Mouse (Mus musculus): ENCODE results near the gene Chrnb4.

Gene Chrnb4

DNA sequence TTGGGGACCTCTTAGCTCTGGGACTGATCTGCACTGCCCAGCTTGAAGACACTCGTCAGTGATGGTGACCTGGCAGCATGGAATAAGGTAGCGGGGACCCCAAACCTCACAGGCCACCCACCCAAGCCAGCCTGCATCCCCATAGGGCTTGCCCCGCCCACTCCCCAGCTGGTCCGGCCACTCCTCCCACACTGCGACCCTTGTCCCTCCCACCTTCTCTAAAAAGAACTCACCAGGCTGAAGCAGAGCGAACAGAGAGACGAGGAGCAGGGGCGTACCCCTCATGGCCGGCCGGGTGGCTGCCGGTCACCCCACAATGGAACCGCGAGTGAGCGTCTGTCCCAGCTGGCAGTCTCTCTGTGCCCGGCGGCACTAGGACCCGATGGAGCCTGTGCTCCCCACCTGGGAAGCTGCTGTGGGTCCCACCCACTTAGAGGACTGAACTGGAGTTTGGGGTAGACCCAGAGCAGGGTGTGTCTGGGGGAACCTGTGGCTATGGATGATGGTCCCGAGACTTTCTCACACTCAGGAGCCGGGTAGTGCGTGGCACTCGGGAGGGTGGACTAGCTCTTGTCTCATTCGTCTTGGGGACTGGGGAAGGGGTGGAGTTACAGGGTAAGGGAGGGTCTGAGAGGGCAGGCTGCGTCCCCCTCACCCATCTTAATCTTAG lies at the start of gene Chrnb4:
TSS of gene Chrnb4 (minus strand) at position 569 of the 670 bp plus-strand sequence.
- no peak for DNase-seq

DNA sequence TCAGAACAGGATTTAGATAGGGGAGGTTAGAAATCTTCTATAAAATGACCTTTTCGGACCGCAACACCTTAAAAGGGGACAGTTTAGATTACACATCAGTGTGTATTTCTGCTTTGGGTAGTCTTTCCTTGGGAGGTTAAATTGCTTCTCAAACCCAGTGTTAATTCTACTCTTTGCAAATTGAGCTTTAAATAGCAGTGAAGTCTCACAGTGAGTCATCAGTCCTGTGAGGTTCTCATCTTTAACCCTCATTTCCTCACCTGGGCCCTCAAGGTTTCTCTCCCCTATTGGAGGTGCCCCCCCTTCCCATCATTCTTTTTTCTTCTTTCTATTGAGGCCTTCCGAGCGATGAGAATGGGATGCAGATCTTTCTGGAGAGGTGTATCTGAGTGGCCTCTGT lies 48.3 kb upstream of the Chrnb4 start:
- no peak for DNase-seq

DNA sequence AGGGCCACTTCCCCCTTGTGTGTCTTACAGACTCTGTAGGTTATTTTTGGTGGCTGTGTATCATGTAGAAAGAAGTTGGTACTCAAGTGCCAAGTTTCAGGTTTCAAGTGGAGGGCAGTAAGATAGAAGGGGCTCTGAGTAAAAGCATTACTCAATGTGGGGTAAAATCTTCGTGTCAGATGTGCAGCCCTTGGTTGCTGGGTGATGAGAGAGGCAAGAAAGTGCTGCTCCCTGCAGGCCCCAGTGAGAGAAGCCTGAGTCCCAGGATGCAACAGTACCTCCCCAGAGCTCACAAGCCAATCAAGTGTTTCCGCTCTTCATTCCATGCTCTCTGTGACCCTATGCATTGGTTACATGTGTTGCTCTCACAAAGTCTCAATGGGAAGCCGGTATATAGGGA lies 47.5 kb upstream of the Chrnb4 start:
- no peak for DNase-seq

DNA sequence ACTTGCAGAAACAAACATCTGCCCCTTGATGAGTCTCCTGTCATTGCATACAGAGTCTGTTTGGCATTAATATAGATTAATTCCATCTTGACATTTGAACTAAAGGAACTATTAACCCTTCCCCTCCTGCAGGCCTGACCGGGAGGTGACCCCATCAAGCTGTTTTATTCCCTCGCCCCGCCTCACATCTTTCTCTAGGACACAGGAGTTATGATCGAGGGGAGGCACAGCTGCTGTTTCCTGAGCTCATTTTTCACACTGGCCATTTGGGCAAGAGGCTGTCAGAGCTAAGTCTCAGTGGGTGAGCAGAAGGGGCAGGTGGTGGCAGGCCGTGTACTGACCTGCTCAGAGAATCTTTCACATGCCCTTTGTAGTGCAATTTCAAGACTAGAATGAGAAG lies 41.6 kb upstream of the Chrnb4 start:
- no peak for DNase-seq

DNA sequence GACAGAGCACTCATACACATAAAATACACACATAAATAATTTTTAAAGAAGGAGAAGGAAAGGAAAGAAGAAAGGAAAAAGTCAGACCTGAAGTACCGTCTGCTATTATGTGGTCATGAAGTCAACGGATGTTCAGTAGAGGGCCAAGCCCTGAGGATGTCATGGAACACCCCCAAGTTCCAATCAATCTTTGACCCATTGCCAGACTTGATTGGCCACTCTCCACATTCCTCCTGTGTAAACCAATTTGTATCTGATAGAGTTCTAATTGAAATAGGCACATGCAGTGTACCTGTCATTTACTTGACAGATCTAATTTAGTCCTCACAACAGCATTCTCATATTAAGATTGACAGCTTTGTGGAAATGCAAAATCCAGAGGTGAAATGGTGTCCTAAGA lies 40.6 kb upstream of the Chrnb4 start:
- no peak for DNase-seq

DNA sequence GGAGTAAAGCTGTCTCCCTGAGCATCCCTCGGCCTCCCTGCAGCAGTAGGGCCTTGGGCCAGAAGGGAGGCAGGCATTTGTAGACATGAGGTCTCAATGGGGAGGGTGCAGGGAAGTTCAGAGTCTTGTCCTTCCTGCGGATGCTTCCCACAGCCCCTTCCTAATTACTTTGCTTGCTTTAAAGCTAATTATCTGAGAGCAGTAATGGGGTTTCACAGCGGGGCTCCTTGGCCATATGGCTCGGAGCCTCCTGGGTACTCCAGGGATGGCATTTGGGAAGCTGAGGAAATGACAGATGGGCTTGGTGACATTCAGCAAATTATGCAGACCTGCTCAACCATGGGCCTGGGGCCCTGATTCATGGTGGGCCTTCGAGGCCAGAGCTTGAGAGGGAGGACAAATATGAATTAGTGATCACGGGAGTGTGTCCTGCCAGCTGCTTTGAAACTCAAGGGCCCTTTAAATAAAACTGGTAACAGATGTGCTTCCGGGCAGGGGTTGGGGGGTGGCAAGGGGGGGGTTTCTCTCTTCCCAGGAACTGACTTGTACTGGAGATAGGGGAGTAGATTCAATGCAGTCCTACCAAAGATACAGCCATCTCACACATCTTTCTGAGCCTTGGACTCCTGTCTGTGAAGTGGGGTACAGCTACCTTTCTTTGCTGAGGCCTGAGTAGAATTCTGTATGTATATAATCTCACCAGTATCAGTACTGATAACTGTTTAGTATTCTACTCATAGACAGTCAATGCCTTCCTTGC lies 34.8 kb upstream of the Chrnb4 start:
- no peak for DNase-seq

DNA sequence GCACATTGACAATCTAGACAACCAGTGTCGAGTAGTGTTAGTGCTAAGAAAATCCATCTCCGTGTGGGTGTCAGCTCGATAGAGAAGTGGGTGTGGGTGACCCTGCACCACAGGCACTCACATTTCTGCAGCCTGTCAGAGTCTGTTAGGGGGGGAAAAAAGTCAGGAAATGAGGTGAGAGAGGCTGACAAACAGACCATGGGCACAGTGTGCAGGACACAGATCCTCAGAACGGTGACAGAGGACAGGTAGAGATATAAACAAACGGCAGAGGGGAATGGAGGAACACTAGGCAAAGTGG lies 19.3 kb upstream of the Chrnb4 start:
- DNase-seq: no peak

DNA sequence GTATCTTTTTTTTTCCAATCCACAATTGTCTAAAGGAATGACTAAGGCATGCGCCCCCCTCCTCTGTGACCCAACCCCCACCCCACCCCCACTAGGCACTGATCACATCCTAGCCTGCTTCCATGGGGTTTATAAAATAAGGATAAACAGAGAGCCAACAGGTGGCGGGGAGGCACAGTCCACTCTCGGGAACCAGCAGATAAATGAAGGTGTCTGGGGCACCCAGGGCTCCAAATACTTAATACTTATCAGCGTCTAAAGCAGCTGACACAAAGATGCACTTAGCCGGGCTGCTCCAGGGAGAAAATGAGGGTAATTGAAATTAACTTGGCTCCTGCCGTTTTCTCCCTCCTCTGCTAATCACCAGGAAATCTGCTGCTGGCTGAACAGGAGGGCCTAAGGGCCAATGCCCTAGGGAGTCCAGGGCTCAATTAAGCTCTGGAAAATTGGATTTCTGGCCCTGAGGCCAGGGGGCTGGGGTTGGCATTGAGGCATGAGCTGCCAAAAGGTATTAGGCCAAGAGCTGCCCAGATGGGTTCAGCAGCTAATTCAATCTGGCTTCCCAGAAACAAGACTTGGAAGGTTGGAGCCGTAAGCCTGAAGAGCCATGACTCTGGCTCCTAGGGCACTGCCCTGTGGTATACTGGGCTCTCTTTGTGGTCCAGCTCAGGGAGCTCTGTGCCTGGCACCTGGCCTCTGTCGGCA lies 18.8 kb upstream of the Chrnb4 start:
- DNase-seq: no peak

DNA sequence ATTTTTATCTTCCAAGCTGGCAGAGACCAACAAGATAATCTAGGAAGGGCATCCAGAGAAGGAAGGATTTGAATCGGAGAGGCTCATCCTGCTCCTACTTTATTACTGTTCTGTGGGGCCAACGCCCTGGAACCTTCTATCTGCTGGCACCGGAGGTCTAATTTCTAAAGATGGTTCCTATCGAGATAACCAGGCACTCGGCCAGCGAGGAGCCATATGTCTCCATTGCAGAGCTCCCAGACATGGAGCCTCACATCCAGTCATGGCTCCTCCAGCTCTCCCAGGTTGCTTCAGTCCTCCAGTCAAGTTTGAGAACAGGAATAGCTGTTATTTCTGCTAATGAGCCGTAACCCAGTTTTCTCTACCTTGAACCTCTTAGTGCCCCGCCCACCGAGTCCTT lies 16.7 kb upstream of the Chrnb4 start:
- DNase-seq: no peak

DNA sequence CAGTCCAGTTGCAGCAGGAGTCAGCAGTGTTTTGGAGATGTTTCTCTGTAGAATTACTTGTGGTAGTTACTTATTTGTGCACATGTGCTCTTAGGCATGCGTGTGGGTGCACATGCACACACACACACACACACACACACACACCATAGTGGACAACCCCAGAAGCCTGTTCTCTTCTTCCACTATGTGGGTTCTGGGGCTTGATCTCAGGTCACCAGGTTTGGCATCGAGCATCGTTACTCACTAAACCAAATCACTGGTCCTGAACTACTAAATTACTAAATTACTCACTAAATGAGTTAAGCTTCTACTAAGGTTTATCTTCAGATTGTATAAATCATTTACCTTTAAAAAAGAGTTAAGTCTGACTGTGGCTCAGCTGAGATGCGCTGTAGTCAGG lies 9.5 kb upstream of the Chrnb4 start:
- DNase-seq: no peak

DNA sequence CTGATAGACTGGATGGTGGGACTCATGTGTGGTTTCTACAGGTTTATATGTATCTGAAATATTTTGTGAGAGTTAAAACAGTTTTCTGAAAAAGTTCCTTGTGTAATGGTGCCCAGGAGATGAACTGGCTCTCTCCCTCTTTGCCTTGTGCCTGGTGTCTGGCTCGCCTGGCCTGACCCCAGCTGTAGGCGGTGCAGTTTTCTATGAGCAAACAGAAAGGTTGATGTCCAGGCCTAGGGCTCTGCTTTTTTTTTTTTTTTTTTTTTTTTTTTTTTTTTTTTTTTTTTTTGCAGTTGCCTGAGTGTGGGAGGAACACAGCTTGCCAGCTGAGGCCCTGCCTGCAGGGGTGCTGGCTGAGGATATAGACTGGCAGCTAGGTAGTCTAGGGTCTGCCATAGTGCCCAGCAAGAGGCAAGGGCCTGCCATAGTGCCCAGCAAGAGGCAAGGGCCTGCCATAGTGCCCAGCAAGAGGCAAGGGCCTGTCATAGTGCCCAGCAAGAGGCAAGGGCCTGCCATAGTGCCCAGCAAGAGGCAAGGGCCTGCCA lies 6.9 kb upstream of the Chrnb4 start:
- no peak for DNase-seq

DNA sequence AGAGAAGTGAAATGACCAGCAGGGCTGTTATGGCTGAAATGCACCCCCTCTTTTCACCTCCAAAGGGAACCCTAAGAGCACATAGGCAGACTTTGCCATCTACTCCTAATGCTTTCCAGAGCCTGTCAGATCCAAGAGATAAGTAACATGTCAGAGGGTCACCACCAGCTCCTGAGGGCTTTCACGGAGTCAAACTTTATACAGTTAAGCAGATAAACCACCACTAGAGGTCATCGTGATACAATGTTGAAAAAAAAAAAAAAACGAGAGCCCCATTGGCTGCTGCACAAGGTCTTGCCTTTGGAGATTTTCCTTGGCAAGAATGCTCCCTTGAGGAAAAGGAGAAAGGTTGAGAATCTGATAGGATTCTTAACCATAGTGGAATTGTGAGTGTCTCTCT lies 1.8 kb downstream of the Chrnb4 start:
- DNase-seq: no peak

DNA sequence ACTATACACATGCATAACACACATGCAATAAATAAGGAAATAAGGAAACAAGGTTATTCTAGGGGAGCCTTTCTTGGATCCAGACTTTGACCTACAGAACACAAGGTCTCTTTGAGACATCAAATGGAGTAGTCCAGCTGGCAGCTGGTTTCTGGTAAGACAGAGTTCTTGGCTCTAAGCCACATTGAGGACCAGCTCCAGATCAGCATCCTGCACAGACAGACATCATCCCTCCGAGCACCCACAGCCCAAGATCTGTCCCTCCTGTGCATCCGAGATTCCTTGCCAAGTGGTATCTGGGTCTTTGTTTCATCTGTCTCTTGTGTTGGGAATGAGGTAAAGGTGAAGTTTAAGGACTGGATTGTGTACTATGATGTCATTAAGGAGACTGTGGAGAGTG lies 3.6 kb downstream of the Chrnb4 start:
- DNase-seq: no peak

DNA sequence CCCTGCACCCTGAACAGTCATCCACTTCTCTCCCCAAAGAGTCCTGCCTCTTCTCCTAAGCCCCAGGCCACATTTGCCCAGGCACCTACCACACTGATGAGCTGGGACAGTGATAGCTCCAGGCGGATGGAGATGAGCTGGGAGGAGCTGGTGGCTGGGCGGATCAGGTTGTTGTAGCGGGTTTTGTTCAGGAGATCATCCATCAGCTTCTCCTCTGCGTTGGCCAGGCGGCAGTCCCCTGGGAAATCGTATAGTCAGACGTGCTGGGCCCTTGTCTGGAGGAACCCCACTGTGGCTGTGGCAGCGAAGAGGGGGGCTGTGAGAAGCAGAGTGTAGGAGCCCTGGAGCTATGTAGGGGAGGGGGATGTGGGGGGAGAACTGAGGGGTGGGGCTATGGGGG lies 4.9 kb downstream of the Chrnb4 start:
- no peak for DNase-seq

DNA sequence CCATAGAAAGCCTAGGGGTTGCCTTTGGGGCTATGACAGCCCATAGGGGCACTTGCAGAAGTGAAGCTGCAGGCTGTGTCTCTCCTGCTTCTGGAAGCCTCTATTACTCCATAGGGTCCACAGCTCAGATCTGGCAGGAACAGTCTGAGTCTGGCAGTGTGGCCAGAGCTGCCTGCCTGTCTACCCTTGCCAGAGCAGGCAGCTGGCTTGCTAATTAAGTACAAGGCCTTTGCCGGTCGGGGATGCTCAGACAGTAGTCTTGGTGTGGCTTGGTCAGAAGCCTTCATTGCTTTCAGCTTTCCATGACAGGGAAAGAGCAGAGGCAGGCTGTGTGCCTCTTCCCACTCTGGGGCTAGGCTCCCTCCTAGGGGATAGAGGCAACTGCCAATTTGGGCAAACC lies 7.2 kb downstream of the Chrnb4 start:
- no peak for DNase-seq

DNA sequence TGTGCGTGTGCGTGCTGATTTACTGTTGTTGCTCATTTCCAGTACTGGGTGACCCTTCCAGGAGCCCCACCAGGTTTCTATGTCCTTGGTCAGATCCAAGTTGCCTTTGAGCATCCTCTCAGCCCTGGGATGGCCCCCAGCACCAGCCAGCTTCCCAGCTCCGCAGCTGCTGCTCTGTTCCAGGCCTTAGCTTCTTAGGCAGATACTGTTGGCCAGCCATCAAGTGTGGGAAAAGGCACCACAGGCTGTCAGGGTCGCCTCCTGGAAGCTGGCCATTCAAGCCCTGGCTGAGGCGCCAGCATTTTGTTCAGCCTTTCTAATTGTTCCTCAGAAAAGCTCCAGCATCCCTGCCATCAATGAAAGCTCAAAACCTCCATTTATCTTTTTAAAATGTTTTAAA lies 8.6 kb downstream of the Chrnb4 start:
- DNase-seq: no peak

DNA sequence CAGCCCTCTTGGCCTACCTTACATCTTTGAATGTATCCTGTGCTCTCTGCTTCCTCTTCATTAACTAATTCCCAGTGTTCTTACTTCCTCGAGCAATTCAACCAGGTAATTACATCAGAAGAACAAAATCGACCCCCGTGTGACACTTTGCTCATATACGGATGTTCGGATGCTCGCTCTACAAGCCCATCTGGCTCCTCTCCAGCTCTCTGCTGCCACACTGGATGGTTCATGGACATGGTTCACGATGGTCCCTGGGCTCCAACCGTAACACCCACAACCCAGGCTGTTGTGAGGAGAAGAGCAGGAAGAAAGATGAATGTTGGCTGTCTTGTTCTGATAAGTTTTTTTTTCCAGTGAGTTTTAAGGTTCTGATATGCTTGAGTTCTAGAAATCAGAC lies 9.6 kb downstream of the Chrnb4 start:
- DNase-seq: no peak

DNA sequence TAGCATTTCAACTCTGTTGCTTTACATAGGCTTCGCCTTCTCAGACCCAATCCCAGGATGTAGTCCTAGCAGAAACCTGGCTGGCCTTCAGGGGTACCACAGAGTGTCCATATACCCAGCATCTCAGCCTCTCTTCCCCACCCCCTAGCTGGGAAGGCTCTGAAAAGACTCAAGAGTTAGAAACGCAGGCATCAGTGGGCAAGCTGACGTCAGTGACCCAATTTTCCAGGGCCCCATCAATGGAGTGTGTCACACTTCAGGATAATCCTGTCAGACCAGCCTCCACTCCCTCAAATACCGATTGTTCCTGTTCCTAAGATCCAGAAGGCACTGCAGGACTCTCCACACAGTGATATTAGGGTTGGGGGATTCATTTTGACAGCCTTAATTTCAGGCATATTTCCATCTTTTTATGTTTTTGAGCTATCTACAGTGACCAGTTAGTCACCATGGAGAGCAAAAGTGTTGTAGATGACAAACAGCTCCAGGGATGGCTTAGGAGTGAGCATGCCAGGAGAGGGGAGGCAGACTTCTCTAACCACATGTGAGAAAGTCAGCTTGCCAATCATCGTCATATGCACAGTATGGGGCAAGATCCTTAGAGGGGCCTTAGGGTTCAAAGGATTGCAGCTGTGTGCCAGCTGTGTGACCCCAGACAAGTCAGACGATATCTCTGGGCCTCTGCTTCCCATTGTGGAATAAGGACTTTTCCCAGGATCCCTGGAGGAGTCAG lies 17.0 kb downstream of the Chrnb4 start:
- no peak for DNase-seq

DNA sequence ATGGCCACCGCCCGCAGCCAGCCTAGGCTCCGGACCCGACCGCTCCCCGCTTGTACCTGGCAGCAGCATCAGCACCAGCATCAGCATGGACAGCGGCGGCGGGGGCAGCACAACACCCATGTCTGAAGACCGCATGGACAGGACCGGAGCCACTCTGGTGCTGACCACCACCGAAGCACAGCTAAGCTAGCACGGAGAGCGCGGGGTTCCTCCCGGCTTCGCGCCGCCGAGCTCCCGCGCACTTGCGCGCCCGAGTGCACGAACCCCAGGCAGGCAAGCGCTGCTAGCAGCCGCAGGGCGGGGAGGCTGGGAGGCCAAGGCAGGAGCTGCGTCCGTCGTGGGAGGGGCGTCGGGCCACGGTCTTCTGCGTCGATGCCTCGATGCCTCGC lies 22.3 kb downstream of the Chrnb4 start, which contains the start of gene Chrna3:
TSS of gene Chrna3 (minus strand) at position 288 of the 389 bp plus-strand sequence.
- DNase-seq: peak; percentile 25

DNA sequence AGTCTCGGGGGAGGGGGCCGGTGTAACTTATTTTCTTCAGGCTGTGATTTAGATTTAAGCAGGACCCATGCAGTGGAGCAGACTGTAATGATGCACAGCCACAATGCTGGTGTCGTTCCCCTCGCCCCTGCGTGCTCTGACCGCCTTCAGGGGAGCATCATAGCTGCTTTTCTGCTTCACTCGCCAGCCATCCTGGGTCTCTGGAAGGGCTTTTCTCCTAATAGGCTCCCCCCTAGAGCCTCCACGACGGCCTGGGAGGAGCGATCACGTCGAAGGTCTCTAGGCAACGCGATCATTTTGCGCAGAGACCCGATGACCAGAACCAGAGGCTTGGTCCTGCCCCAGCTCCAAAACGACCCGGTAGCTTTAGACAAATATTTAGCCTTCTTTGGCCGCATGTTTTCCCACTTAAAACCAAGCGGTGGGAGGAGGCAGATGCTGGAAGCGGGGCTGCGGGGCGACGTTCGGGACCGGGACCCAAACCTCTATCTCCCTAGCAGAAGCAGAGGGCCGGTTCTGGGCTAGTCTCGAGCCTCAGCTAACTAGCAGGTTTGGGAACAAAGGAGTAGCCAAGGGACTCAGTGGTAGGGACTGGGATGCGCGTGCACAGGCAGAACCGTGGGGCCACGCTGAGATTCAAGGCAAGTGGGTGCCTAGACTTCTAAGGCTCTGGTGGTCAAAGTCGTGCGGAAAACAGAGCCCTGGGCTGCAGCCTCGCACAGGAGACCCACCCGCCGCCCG lies 22.9 kb downstream of the Chrnb4 start:
- no peak for DNase-seq

DNA sequence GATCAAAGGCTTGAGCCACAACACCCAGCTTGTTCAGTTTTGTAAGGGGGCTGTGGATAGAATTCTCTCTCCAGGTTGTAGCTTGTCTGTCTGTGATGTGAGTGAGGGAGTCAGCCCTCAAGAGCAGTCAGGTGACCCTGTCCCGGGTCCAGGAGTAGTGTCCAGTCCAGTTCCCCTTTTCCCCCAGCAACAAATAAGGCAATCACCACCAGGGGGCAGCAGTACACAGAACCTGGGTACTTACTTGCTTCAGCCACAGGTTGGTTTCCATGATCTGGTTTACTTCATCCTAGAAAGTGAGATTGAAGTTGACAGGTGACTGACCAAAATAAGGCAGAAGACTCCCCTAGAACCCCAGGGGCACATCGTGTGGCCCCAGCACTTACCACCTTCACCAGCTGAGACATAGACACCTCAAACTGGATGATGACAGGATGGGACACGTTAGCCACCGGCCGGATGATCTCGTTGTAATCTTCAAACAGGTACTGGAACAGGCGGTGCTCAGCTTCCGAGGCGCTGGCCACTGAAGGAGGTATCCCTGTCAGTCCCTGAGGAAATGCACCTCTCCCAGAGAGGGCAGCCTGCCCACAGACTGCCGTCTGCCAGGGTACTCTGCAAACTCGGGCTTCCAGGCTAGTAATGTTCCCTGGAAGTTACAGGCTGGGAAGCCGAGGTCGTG lies 24.5 kb downstream of the Chrnb4 start:
- DNase-seq: peak; percentile 81

DNA sequence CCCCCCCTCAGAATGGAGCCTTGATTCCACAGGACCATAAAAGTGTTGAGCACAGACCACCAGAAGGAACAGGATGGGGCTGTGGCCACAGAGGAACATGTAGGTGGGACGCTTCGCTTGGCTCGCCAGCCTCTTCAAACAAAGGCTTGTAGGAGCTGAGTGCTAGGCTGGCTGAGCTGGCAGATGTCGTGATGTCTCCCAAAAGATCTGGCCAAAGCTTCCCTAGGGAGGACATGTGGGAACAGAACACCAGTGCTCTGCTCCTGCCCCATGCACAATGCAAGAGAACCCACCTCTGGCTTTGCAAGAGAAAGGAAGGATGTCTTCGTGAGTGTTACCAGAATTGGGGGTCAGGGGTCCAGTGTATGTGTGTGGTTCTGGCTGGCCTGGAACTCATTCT lies 25.3 kb downstream of the Chrnb4 start:
- DNase-seq: no peak

Measured in right cerebral cortex, postnatal 14 days (tissue).